Mouse (Mus musculus) intestine, embryonic 16.5 days (tissue): ENCODE results near the gene Cep170b. TPM values are rescaled to one million over a fixed set of nuclear protein-coding genes. Genes with fewer than 3 reads are reported as not detected.

Experiments
- ATAC-seq: fragments of 200-750 bp; cut with Nextera tagmentation; 2 replicates; pipeline ENCODE4 v1.8.0; 2017; ENCODE audit warnings: moderate TSS enrichment, moderate library complexity
- H3K27ac ChIP-seq: fragments of 300-500 bp; sonication (generic); 2 replicates; pipeline ENCODE4 v1.5.1; 2014; ENCODE audit warnings: mild to moderate bottlenecking, low read length
- H3K27me3 ChIP-seq: fragments of 300-500 bp; sonication (generic); replicated peaks from 2 replicates; pipeline ENCODE4 v1.6.1; 2014; ENCODE audit warnings: low read length, control low read depth, mixed read lengths; ENCODE audit not compliant: control insufficient read depth, insufficient read depth
- H3K36me3 ChIP-seq: fragments of 300-500 bp; sonication (generic); 2 replicates; pipeline ENCODE4 v1.6.1; 2014; ENCODE audit warnings: low read length, control low read depth; ENCODE audit not compliant: control insufficient read depth, insufficient read depth
- H3K4me1 ChIP-seq: fragments of 300-500 bp; sonication (generic); 2 replicates; pipeline ENCODE4 v1.6.1; 2014; ENCODE audit warnings: low read length, control low read depth, mixed read lengths; ENCODE audit not compliant: control insufficient read depth, insufficient read depth
- H3K4me2 ChIP-seq: fragments of 300-500 bp; sonication (generic); 2 replicates; pipeline ENCODE4 v1.6.1; 2014; ENCODE audit warnings: low read depth, low read length, control low read depth
- H3K4me3 ChIP-seq: fragments of 300-500 bp; sonication (generic); 2 replicates; pipeline ENCODE4 v1.5.1; 2014; ENCODE audit warnings: mild to moderate bottlenecking, low read length
- H3K9ac ChIP-seq: fragments of 300-500 bp; sonication (generic); 2 replicates; pipeline ENCODE4 v1.6.1; 2014; ENCODE audit warnings: low read depth, low read length
- H3K9me3 ChIP-seq: fragments of 300-500 bp; sonication (generic); 2 replicates; pipeline ENCODE4 v1.6.1; 2016; ENCODE audit warnings: low read length, control low read depth; ENCODE audit not compliant: control insufficient read depth
- WGBS: fragments of 180-500 bp; shearing (Covaris S2); extraction: QIAGEN DNeasy Blood & Tissue Kit; methylation state at CpG from one replicate; pipeline ENCODE4 v1.1.7; 2014; 5-methylcytosine and 5-hydroxymethylcytosine counted together
- polyA plus RNA-seq: library from polyadenylated mRNA; unstranded; fragments of >200 nt; fragmentation: Nextera tagmentation; extraction: Ambion mirVana; gene quantifications from 2 replicates; pipeline ENCODE4 v1.2.1, GENCODE M21; 2015

Gene Cep170b
- polyA plus RNA-seq, 1 experiment from 2014 or later: 13.2 TPM

DNA sequence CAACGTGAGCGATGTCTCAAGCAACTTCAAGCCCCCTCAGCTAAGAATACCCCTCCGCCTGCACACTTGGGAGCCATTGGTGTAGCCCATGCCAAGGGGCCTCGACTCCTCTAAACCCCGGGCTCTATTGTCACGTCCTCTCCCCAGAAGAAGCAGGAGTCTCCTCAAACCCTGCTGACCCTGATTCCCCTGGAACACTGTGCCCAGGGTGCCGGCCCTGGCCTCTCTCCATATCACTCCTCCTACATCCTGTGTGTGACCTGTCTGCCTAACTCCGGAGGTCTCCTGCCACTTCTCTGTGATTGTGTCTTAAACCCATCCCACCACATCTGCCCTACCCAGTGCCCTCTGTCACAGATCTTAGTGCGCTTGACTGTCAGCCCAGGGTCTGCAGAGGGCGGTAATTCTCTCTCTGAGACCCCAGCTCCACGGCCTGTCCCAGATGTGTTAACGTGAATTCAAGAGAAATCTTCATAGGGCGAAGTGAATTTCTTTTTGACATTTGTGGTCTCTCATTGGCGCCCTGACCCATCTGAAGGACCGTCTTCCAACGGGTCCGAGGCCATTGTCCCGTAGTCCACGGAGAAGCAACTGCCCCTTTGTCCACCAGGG lies 42.2 kb upstream of the Cep170b start:
- peak overlapping the region; percentile 73 for H3K4me3 ChIP-seq
- no peak for ATAC-seq
- H3K4me1 ChIP-seq: peaks cover 37% of the 10 kb centered on the region
- H3K9ac ChIP-seq: peak overlapping the region; percentile 78
- 27% methylated on average over 19 of the region's 19 CpGs for WGBS
- H3K36me3 ChIP-seq: no peaks in the 10 kb centered on the region
- peak overlapping the region; percentile 92 for H3K27ac ChIP-seq
- H3K9me3 ChIP-seq: no peaks in the 10 kb centered on the region
- H3K4me2 ChIP-seq: peak overlapping the region; percentile 96
- H3K27me3 ChIP-seq: peaks cover 9% of the 10 kb centered on the region; the same call in 1 of the 2 replicates

DNA sequence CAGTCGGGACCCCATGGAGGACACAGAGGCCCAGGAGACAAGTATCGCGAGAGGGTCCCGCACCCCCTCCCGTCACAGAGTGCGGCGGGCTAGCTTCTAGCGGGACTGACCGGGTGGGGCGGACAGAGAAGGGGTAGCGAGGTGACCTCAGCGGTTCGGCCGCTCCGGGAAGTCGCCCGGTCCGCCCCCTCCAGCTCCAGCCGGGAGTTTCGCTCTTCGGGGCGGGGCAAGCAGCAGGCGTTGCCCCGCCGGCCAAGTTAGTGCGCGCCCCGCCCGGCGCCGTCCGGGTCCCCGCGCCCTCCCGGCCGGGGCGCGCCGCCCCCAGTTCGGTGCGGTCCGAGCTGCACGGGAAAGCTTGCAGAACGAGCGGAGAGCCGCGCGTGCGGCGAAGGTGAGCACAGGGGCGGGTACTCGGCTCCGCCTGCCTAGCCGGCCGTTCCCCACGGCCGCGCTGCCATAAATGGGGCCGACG lies 41.7 kb upstream of the Cep170b start, which contains the start of gene Zbtb42:
Zbtb42 (plus strand) TSS at position 274 of the 472 bp plus-strand sequence.
- Histone ChIP-seq H3K27ac (peak within 1 kb of the TSS; percentile 92), H3K27me3 (peaks cover 9% of the 10 kb centered on the region; the same call in 1 of the 2 replicates), H3K4me3 (peak within 1 kb of the TSS; percentile 73), H3K9ac (peak within 1 kb of the TSS; percentile 78), H3K4me1 (peaks cover 36% of the 10 kb centered on the region), H3K9me3 (no peaks in the 10 kb centered on the region), H3K4me2 (peak within 1 kb of the TSS; percentile 96), H3K36me3 (no peaks in the 10 kb centered on the region)
- WGBS: 0% methylated on average over 53 of the region's 60 CpGs
- ATAC-seq: peak; percentile 43

GRCm38 (mm10) chr12:112679027-112679996 lies 40.9 kb upstream of the Cep170b start:
- H3K27me3 ChIP-seq: peaks cover 9% of the 10 kb centered on the region; the same call in 1 of the 2 replicates
- peak overlapping the region; percentile 78 for H3K9ac ChIP-seq
- H3K4me3 ChIP-seq: peak overlapping the region; percentile 73
- peak overlapping the region; percentile 96 for H3K4me2 ChIP-seq
- H3K9me3 ChIP-seq: no peaks in the 10 kb centered on the region
- 5% methylated on average over 66 of the region's 87 CpGs for WGBS
- H3K27ac ChIP-seq: peak overlapping the region; percentile 92
- H3K4me1 ChIP-seq: peaks cover 36% of the 10 kb centered on the region
- no peaks in the 10 kb centered on the region for H3K36me3 ChIP-seq
- ATAC-seq: peak; percentile 74

DNA sequence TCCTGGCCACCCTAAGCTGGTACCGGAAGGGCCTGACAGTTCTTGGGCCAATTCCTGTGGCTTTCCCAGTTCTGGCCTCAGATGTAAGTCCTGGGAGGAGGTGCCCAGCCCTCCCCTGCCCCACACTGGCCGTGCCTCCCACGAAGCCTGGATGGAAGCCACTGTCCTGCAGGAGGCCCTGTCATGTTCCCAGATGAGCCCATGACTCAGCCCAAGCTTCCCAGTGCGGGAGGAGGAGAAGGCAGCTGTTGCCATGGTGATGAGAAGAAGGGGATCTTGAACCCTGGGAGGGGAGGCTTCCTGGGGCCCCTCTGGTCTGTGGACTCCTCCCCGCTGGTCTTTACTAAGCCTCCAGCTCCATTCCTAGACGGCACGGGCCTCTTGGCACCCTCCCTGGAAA lies 36.9 kb upstream of the Cep170b start:
- H3K9ac ChIP-seq: no peak overlapping the region
- H3K27me3 ChIP-seq: peaks cover 9% of the 10 kb centered on the region; the same call in 1 of the 2 replicates
- no peak for ATAC-seq
- no peak overlapping the region for H3K4me3 ChIP-seq
- 68% methylated on average over 7 of the region's 7 CpGs for WGBS
- H3K36me3 ChIP-seq: no peaks in the 10 kb centered on the region
- H3K9me3 ChIP-seq: no peaks in the 10 kb centered on the region
- H3K4me1 ChIP-seq: peaks cover 24% of the 10 kb centered on the region
- H3K4me2 ChIP-seq: no peak overlapping the region
- H3K27ac ChIP-seq: no peak overlapping the region

DNA sequence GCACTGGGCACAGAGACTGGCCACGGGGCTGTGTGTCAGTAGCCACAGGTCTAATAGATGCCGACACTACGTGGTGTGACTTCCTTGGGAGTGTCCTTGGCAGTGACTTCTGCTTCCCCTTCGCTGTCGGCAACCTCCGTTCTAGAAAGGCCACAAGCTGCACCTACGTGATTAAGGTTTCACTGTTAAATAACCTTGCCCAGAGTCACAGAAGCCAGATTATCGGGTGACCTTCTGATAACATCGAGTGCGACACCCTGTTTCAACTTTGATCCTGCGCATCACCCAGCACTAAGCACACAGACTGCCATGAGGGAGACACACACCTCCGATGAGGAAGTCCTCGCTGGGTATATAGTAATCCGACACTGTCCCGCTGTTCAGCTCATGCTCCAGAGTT lies 31.8 kb upstream of the Cep170b start:
- peak overlapping the region; percentile 26 for H3K4me2 ChIP-seq
- no peak overlapping the region for H3K27ac ChIP-seq
- 36% methylated on average over 15 of the region's 15 CpGs for WGBS
- no peak overlapping the region for H3K4me3 ChIP-seq
- no peaks in the 10 kb centered on the region for H3K27me3 ChIP-seq
- no peaks in the 10 kb centered on the region for H3K36me3 ChIP-seq
- H3K4me1 ChIP-seq: peaks cover 14% of the 10 kb centered on the region
- peak; percentile 50 for ATAC-seq
- no peaks in the 10 kb centered on the region for H3K9me3 ChIP-seq
- no peak overlapping the region for H3K9ac ChIP-seq

DNA sequence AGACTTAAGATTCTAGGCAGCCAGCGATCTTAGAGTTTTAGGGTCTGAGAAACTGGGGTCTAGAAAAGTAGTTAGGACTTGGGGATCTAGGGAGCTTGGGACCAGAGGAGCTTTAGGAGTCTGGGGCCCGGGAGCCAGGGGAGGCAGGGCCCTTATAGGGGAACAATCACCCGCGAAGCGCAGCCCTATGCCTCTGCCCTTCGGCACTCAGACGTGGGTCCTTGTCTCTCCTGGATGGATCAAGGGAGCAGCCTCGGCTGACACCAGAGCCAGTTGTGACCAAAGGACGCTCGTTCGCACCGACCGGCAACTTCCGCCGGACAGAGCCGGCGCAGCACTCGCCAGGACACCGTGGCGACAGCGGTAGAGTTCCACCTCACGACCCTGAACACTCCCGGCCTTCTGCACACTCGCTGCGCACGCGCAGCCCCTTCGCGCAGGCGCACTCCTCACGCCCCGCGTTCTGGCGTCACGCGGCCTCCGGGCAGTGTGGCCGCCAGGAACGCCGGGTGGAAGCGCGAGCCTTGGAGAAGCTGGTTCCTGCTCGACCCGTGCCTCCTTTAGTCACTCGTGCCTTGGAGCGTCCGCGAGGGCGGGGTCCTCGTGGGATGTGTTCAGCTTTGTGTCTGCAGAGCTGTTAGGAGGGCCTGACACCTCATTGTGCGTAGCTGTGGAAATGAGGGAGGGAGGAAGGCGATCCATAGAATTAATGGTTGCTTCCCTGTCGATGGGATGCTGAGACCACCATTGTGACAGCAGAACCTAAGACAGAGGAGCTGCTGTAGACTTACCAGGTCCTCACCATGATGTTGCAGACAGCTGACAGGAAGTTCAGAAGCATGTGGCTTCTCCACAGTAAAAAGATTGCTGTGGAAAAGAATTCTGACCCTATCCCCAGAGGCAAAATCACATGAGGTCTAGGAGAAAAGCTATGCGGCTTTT lies 26.8 kb upstream of the Cep170b start:
- Histone ChIP-seq H3K27me3 (no peaks in the 10 kb centered on the region), H3K27ac (peak overlapping the region; percentile 80), H3K9ac (peak overlapping the region; percentile 95), H3K9me3 (no peaks in the 10 kb centered on the region), H3K4me1 (peaks cover 17% of the 10 kb centered on the region), H3K36me3 (no peaks in the 10 kb centered on the region), H3K4me3 (peak overlapping the region; percentile 75), H3K4me2 (peak overlapping the region; percentile 83)
- ATAC-seq: peak; percentile 94
- 3% methylated on average over 54 of the region's 54 CpGs for WGBS

DNA sequence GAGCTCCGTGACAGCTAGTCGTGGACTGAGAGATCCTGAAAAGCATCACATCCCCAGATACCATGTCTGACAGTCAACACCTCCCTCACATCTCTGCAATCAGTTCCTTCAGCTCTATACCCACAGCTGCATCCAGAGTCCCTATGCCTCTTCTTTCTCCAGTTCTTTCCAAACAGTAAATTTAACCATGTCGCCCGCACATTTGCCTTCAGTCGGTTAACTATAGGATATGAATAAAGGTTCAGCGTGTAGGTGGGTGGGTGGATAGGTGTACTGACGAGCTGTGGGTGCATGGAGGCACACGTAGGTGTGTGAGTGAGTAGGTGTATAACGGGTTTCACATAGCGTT lies 26.2 kb upstream of the Cep170b start:
- no peaks in the 10 kb centered on the region for H3K9me3 ChIP-seq
- H3K4me3 ChIP-seq: peak overlapping the region; percentile 75
- WGBS: 82% methylated on average over 10 of the region's 10 CpGs
- H3K36me3 ChIP-seq: no peaks in the 10 kb centered on the region
- peak overlapping the region; percentile 83 for H3K4me2 ChIP-seq
- ATAC-seq: no peak
- H3K9ac ChIP-seq: peak overlapping the region; percentile 95; the same call in 1 of the 2 replicates
- no peak overlapping the region for H3K27ac ChIP-seq
- H3K4me1 ChIP-seq: peaks cover 12% of the 10 kb centered on the region
- no peaks in the 10 kb centered on the region for H3K27me3 ChIP-seq

GRCm38 (mm10) chr12:112696806-112697425 lies 23.3 kb upstream of the Cep170b start:
- H3K36me3 ChIP-seq: no peaks in the 10 kb centered on the region
- H3K27ac ChIP-seq: no peak overlapping the region
- no peak overlapping the region for H3K4me3 ChIP-seq
- H3K9ac ChIP-seq: no peak overlapping the region
- no peak for ATAC-seq
- H3K4me2 ChIP-seq: no peak overlapping the region
- peaks cover 8% of the 10 kb centered on the region; the same call in 1 of the 2 replicates for H3K27me3 ChIP-seq
- peaks cover 19% of the 10 kb centered on the region for H3K4me1 ChIP-seq
- WGBS: 82% methylated on average over 3 of the region's 3 CpGs
- H3K9me3 ChIP-seq: no peaks in the 10 kb centered on the region
